Mouse (Mus musculus): ENCODE data around the gene Edem3. TPM values are rescaled to one million over a fixed set of nuclear protein-coding genes. Genes with fewer than 3 reads are reported as not detected.
"Not testable (repeated sequence)": the region's sequence is repeated elsewhere in the genome, so short reads cannot be mapped to it uniquely, and the experiment has no call there.

The Edem3 gene
- polyA plus RNA-seq, 1 experiment = not detected

DNA sequence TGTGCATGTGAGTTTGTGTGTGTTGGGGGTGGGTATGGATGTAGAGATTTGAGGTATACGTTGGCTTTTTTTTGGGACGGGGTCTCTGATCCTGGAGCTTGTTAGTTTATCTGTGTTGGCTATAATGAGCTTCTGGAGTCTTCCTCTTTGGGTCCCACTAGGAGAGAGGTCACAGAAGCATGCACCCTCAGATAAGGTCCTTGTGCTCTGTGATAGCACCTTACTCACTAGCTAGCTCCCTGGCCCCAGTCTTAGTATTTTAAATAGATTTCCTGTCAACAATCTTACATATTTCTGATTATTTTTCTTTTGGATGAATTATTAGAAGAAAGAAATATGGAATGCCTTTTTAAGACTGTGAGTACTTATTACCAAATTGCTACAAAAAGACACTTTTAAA is 24.1 kb downstream of the Edem3 start:
- WGBS = 93% methylated on average over 2 of the region's 2 CpGs
- Histone ChIP-seq H3K4me1 (ENCODE audit: control insufficient read depth, insufficient read depth, low read length) (peaks cover 3% of the 10 kb centered on the region; the same call in 1 of the 2 replicates), H3K4me3 (ENCODE audit: insufficient read depth, low read depth, low read length) (no peak overlapping the region), H3K27ac (ENCODE audit: insufficient read depth, low read depth, low read length) (no peak overlapping the region)
- TF ChIP-seq CTCF (IDR thresholded peaks at IDR 0.05; ENCODE audit: insufficient read depth, low read depth, low read length) (no peak), POLR2A (IDR thresholded peaks at IDR 0.05; ENCODE audit: insufficient read depth, low read depth, low read length) (no peak)

DNA sequence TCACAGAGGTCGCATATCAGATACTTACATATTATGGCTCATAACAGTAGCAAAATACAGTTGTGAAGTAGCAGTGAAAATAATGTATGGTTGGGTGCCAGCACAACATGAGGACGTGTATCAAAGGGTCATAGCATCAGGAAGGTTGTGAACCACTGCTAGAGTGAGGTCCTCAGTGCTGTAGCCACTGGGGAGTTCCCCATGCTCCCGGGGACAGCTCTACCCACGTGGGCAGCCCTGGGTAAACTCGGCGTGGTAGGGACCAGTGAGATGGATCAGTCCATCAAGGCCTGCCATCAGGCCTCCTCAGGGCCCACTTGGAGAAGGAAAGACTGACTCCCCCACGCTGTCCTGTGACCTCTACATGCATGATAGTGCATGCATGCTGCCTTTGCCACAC is 26.3 kb downstream of the Edem3 start:
- H3K4me3 ChIP-seq (ENCODE audit: insufficient read depth, low read depth, low read length) = no peak overlapping the region
- WGBS = 89% methylated on average over 7 of the region's 7 CpGs
- no peak overlapping the region for H3K27ac ChIP-seq (ENCODE audit: insufficient read depth, low read depth, low read length)
- TF ChIP-seq POLR2A (IDR thresholded peaks at IDR 0.05; ENCODE audit: insufficient read depth, low read depth, low read length) (no peak), CTCF (IDR thresholded peaks at IDR 0.05; ENCODE audit: insufficient read depth, low read depth, low read length) (no peak)
- peaks cover 3% of the 10 kb centered on the region for H3K4me1 ChIP-seq (ENCODE audit: control insufficient read depth, insufficient read depth, low read length)

- 85% methylated on average over 2 of the region's 2 CpGs for WGBS
Observed at GRCm38 (mm10) chr1:151783403-151783802, 28.2 kb downstream of the Edem3 start.

GRCm38 (mm10) chr1:151786406-151786805 is 31.2 kb downstream of the Edem3 start:
- H3K4me3 ChIP-seq (ENCODE audit: insufficient read depth, low read depth, low read length) = no peak overlapping the region
- H3K27ac ChIP-seq (ENCODE audit: insufficient read depth, low read depth, low read length) = no peak overlapping the region
- TF ChIP-seq POLR2A (IDR thresholded peaks at IDR 0.05; ENCODE audit: insufficient read depth, low read depth, low read length) = no peak
- no peak for TF ChIP-seq CTCF (IDR thresholded peaks at IDR 0.05; ENCODE audit: insufficient read depth, low read depth, low read length)
- 51% methylated on average over 5 of the region's 5 CpGs for WGBS
- peaks cover 2% of the 10 kb centered on the region for H3K4me1 ChIP-seq (ENCODE audit: control insufficient read depth, insufficient read depth, low read length)

More at GRCm38 (mm10) chr1:151783403-151783802, 28.2 kb downstream of the Edem3 start:
- H3K4me1 ChIP-seq (ENCODE audit: control insufficient read depth, insufficient read depth, low read length) = peaks cover 2% of the 10 kb centered on the region
- TF ChIP-seq POLR2A (IDR thresholded peaks at IDR 0.05; ENCODE audit: insufficient read depth, low read depth, low read length) = no peak
- no peak overlapping the region for H3K4me3 ChIP-seq (ENCODE audit: insufficient read depth, low read depth, low read length)
- H3K27ac ChIP-seq (ENCODE audit: insufficient read depth, low read depth, low read length) = no peak overlapping the region

DNA sequence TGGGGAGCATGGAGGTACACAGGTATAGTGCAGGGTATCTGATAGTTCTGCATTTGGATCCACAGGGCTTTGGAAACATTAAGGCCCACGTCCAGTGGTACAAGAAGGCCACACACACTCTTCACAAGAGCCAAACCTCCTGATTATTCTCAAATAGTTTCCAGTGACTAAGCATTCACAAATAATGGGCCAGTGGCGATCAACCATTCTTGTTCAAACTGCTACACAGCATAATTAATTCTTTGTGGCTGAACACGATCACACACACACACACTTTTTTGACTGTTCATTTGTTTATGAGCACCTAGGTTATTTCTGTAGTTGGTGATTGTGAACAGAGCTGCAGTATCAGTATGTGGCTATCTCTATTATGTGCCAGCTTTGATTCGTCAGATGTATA is 34.0 kb downstream of the Edem3 start:
- WGBS = 50% methylated on average over 4 of the region's 4 CpGs
- H3K27ac ChIP-seq (ENCODE audit: insufficient read depth, low read depth, low read length) = no peak overlapping the region
- H3K4me1 ChIP-seq (ENCODE audit: control insufficient read depth, insufficient read depth, low read length) = peaks cover 2% of the 10 kb centered on the region
- TF ChIP-seq POLR2A (IDR thresholded peaks at IDR 0.05; ENCODE audit: insufficient read depth, low read depth, low read length) = no peak
- TF ChIP-seq CTCF (IDR thresholded peaks at IDR 0.05; ENCODE audit: insufficient read depth, low read depth, low read length) = no peak
- H3K4me3 ChIP-seq (ENCODE audit: insufficient read depth, low read depth, low read length) = no peak overlapping the region

GRCm38 (mm10) chr1:151792076-151792475 is 36.9 kb downstream of the Edem3 start:
- not testable (repeated sequence) for H3K4me3 ChIP-seq (ENCODE audit: insufficient read depth, low read depth, low read length); H3K27ac ChIP-seq (ENCODE audit: insufficient read depth, low read depth, low read length); H3K4me1 ChIP-seq (ENCODE audit: control insufficient read depth, insufficient read depth, low read length)
- WGBS = 95% methylated on average over 8 of the region's 8 CpGs

GRCm38 (mm10) chr1:151802795-151803194 is 47.6 kb downstream of the Edem3 start:
- not testable (repeated sequence) for H3K4me3 ChIP-seq (ENCODE audit: insufficient read depth, low read depth, low read length); H3K4me1 ChIP-seq (ENCODE audit: control insufficient read depth, insufficient read depth, low read length); H3K27ac ChIP-seq (ENCODE audit: insufficient read depth, low read depth, low read length)
- 79% methylated on average over 3 of the region's 3 CpGs for WGBS

GRCm38 (mm10) chr1:151807286-151807685 is 52.1 kb downstream of the Edem3 start:
- WGBS = 89% methylated on average over 5 of the region's 5 CpGs
- Histone ChIP-seq H3K4me3 (ENCODE audit: insufficient read depth, low read depth, low read length) (no peak overlapping the region), H3K27ac (ENCODE audit: insufficient read depth, low read depth, low read length) (no peak overlapping the region), H3K4me1 (ENCODE audit: control insufficient read depth, insufficient read depth, low read length) (no peaks in the 10 kb centered on the region)
- TF ChIP-seq POLR2A (IDR thresholded peaks at IDR 0.05; ENCODE audit: insufficient read depth, low read depth, low read length) (no peak), CTCF (IDR thresholded peaks at IDR 0.05; ENCODE audit: insufficient read depth, low read depth, low read length) (no peak)

DNA sequence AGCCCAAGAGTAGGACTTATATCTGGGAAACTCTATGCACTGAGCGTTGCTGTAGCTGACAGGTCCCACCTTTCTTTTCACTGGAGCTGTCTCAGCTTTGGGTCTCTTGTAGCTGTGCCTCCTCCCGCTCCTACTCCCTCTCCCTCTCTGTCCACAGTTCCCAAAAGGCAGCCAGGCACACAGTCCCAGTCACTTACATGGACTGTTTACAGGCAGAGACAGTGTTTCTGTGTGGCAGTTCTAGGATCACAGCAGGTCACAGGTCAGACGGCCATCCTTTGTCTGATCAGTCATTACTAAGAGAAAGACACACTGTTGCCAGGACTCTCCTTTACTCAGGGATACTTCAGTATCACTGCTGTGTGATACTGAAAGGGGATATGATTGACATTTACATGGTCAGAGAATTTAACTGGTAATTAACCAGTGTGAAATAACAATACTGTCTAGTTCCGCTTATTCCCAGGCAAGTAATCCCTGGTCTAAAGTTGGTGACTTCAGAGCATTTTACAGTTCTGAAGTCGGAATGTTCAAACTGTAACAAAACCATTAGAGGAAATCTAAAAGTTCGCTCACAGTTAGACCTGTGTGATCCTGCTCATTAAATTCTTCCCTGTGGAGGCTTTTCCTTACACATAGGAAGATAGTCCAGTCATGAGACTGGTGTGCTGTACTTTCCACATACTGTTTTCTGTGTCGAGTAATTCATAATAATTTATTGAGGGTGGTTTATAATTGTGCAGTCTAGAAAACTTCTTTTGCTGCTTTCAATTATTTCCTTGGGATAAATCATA is 55.7 kb downstream of the Edem3 start:
- WGBS = 78% methylated on average over 7 of the region's 7 CpGs
- TF ChIP-seq POLR2A (IDR thresholded peaks at IDR 0.05; ENCODE audit: insufficient read depth, low read depth, low read length) (no peak), CTCF (IDR thresholded peaks at IDR 0.05; ENCODE audit: insufficient read depth, low read depth, low read length) (no peak)
- Histone ChIP-seq H3K27ac (ENCODE audit: insufficient read depth, low read depth, low read length) (no peak overlapping the region), H3K4me1 (ENCODE audit: control insufficient read depth, insufficient read depth, low read length) (no peaks in the 10 kb centered on the region), H3K4me3 (ENCODE audit: insufficient read depth, low read depth, low read length) (no peak overlapping the region)

- Histone ChIP-seq H3K4me1 (ENCODE audit: control insufficient read depth, insufficient read depth, low read length) (no peaks in the 10 kb centered on the region), H3K4me3 (ENCODE audit: insufficient read depth, low read depth, low read length) (no peak overlapping the region), H3K27ac (ENCODE audit: insufficient read depth, low read depth, low read length) (no peak overlapping the region)
- no peak for TF ChIP-seq CTCF (IDR thresholded peaks at IDR 0.05; ENCODE audit: insufficient read depth, low read depth, low read length)
- no peak for TF ChIP-seq POLR2A (IDR thresholded peaks at IDR 0.05; ENCODE audit: insufficient read depth, low read depth, low read length)
- WGBS = 90% methylated on average over 16 of the region's 16 CpGs
Observed at GRCm38 (mm10) chr1:151811456-151811855, 56.3 kb downstream of the Edem3 start.

Measured in olfactory bulb, adult 2 months (tissue).